Mouse (Mus musculus): ENCODE measurements around the gene Zfp428. TPM values are rescaled to one million over a fixed set of nuclear protein-coding genes. Genes with fewer than 3 reads are reported as not detected.
A peak's percentile ranks its signal among the peaks of the same experiment; 100 is the strongest.
"Not testable (repeated sequence)": the region's sequence is repeated elsewhere in the genome, so short reads cannot be mapped to it uniquely, and the experiment has no call there.

Gene Zfp428
- polyA plus RNA-seq, 1 experiment: 15.7 TPM

DNA sequence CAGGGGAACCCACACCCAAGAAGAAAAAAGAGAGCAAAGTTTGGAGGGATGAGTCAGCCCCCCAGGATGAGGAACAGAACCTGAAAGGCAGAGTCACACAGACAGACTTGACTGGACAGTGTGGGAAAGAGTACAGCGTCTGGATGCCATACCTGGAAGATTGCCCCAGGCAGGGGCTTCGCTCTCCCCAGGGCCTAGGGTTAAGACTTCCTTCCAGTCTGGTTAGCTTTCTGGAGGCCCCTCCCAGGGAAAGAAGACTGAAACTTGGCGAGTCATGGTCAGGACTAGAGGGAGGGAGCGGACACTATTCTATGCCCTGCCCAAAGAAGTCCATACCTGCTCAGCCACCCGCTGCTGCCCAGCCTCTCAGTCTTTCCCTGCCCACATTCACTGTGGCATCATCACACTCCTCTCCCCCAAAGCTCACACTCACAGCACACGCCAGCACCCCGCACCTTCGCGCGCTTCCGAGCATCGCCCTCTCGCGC is 25.8 kb upstream of the Zfp428 start:
- Histone ChIP-seq H3K36me3 (ENCODE audit: control insufficient read depth, insufficient read depth, low read length) (no peaks in the 10 kb centered on the region), H3K27ac (ENCODE audit: insufficient read depth, low read depth, low read length) (no peak overlapping the region; the same call in 1 of the 2 replicates), H3K27me3 (ENCODE audit: control insufficient read depth, insufficient read depth, low read length) (peaks cover 21% of the 10 kb centered on the region), H3K4me1 (ENCODE audit: control insufficient read depth, insufficient read depth, insufficient read length, low read length) (peaks cover 4% of the 10 kb centered on the region), H3K4me3 (ENCODE audit: low read depth, low read length) (peak overlapping the region; percentile 68)
- WGBS: 10% methylated on average over 14 of the region's 14 CpGs
- TF ChIP-seq CTCF (IDR thresholded peaks at IDR 0.05; ENCODE audit: extremely low read depth, insufficient read length, insufficient replicate concordance, low read depth, low read length): no peak
- TF ChIP-seq POLR2A (IDR thresholded peaks at IDR 0.05; ENCODE audit: low read depth, low read length): no peak

DNA sequence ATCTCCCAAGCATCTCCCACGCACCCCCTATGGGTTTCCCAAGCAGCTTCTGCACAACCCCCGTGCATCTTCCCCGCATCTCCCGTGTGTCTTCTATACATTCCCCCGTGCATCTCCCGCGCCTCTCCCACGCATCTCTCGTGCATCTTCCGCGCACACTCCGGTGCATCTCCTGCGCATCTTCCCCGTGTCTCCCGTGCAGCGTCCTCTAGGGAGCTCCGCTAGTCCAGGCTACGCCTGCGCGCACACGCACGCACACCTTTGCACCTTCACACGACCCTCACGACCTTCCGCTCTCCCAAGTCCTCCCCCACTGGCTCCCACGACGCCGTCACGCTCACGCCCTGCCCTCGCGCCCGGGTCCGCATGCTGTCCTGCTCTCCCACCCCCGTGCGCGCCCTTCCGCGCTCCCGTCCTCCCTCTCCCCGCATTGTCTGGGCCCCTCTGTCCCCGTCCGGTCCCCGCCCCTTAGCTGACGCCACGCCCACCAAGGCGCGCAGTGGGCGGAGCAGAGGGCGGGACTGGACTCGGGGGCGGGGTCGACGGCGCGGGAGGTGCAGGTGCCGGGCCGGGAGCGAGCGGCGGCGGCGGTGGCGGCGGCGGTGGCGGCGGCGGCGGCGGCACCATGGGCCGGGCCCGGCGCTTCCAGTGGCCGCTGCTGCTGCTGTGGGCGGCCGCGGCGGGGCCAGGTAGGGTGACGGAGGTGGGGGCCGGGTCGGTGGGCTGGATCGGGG is 25.2 kb upstream of the Zfp428 start, which contains the start of gene Cadm4:
Gene Cadm4 (plus strand): TSS at position 550 of the 734 bp plus-strand sequence.
- Histone ChIP-seq H3K4me1 (ENCODE audit: control insufficient read depth, insufficient read depth, insufficient read length, low read length) (peaks cover 4% of the 10 kb centered on the region), H3K27ac (ENCODE audit: insufficient read depth, low read depth, low read length) (no peak within 1 kb of the TSS), H3K4me3 (ENCODE audit: low read depth, low read length) (peak within 1 kb of the TSS; percentile 68), H3K27me3 (ENCODE audit: control insufficient read depth, insufficient read depth, low read length) (peaks cover 21% of the 10 kb centered on the region), H3K36me3 (ENCODE audit: control insufficient read depth, insufficient read depth, low read length) (no peaks in the 10 kb centered on the region)
- 2% methylated on average over 56 of the region's 83 CpGs for WGBS
- no peak for TF ChIP-seq POLR2A (IDR thresholded peaks at IDR 0.05; ENCODE audit: low read depth, low read length)
- TF ChIP-seq CTCF (IDR thresholded peaks at IDR 0.05; ENCODE audit: extremely low read depth, insufficient read length, insufficient replicate concordance, low read depth, low read length): no peak

DNA sequence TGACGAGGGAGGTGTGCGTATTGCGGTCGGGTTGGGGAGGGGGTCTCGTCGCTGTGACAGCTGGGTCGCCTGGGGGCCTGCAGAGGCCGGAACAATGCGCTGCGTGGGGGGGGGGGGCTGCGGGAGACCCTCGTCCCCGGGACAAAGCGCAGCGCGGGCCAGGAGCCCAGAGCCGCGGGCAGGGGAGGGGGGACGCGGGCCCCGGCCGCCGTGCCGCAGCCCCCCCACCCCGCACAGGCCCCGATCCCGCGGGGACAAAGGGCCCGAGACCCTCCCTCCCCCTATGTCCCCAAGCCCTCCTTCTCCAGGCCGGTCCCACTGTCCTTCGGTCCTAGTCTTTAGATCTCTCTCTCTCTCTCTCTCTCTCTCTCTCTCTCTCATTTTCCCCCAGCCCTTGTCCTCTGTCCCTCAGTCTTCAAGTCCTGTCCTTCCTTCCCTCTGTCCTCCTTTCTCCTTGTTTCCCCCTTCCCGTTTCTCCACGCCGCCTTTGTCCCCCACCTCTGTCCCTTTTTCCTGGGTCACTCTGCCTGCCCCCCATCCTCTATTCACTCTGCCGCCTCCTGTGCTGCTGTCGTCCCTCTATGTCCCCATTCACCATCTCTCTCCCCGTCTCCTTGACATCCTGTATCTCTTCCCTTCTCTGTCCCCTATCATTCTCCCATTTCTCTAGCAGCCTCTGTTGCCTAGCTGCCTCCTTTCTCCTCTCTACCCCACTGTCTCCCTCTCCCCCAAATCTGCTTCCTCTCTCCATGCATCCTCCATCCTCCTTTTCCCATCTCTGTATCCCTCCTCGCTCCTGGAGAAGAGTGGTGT is 24.4 kb upstream of the Zfp428 start:
- Histone ChIP-seq H3K27ac (ENCODE audit: insufficient read depth, low read depth, low read length) (no peak overlapping the region), H3K4me3 (ENCODE audit: low read depth, low read length) (peak overlapping the region; percentile 68), H3K4me1 (ENCODE audit: control insufficient read depth, insufficient read depth, insufficient read length, low read length) (peaks cover 4% of the 10 kb centered on the region), H3K27me3 (ENCODE audit: control insufficient read depth, insufficient read depth, low read length) (peaks cover 21% of the 10 kb centered on the region), H3K36me3 (ENCODE audit: control insufficient read depth, insufficient read depth, low read length) (no peaks in the 10 kb centered on the region)
- no peak for TF ChIP-seq POLR2A (IDR thresholded peaks at IDR 0.05; ENCODE audit: low read depth, low read length)
- TF ChIP-seq CTCF (IDR thresholded peaks at IDR 0.05; ENCODE audit: extremely low read depth, insufficient read length, insufficient replicate concordance, low read depth, low read length): no peak
- 6% methylated on average over 20 of the region's 38 CpGs for WGBS

DNA sequence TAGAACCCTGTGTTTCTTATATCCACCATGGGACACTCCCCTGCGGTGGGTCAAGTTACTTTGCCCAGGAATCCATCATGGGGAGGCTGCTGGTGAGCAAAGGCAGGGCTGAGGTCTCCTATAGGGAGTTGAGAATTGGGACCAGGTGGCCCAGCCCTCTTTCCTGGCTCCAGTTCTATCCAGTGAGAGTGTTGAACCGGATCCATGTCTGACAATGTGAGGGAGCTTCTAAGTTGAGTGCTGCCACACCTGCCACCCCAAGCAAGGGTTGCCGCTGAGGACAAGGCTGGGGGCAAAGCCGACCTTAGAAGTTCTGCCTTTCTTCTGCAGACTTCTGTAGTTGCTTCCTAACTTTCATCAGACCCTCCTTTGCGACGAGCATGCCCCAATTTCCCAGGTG is 23.5 kb upstream of the Zfp428 start:
- not testable (repeated sequence) for H3K4me3 ChIP-seq (ENCODE audit: low read depth, low read length); H3K27ac ChIP-seq (ENCODE audit: insufficient read depth, low read depth, low read length); H3K4me1 ChIP-seq (ENCODE audit: control insufficient read depth, insufficient read depth, insufficient read length, low read length); H3K36me3 ChIP-seq (ENCODE audit: control insufficient read depth, insufficient read depth, low read length)
- WGBS: 49% methylated on average over 6 of the region's 6 CpGs
- peaks cover 21% of the 10 kb centered on the region for H3K27me3 ChIP-seq (ENCODE audit: control insufficient read depth, insufficient read depth, low read length)

DNA sequence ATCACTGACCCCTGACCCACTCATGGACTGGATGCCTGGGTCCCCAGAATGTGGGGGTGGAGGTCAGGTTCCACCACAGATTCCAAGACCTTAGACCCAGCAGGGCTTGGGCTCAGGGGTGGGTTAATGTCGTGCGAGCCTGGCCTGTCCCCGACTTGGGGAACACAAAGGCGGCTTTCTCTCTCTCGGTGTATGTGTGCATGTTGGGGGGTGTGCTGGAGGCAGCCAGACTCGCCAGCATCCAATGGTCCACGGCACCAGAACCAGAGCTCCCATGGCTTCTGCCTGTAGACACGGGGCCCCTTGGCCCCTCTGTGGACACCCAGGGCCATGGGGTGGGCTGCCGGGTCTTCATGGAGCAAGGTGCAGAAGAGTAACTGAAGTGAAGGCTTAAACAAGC is 21.3 kb upstream of the Zfp428 start:
- H3K27ac ChIP-seq (ENCODE audit: insufficient read depth, low read depth, low read length): no peak overlapping the region
- 84% methylated on average over 9 of the region's 9 CpGs for WGBS

DNA sequence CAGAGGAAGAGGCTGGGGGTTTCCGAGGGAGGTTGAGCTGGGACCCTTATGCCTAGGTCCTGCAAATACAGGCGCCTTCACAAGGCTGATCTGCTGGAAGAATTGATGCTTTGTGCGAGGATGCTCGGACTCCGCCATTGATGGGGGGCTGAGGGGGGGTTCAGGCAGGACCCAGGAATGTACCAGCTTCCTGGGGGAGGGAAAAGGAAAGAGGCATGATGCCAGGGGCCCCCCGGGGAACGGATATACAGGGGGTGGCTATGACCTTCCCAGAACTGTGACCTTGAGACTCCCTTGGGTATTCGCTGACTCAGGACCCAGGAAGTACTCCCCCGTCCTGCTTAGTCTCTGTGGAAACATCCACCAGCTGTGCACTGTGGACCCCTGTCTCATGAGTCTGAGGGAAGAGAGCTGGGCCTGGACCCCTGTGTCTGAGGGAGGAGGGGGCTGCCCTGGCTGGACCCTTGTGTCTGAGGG is 20.1 kb upstream of the Zfp428 start:
- Histone ChIP-seq H3K27me3 (ENCODE audit: control insufficient read depth, insufficient read depth, low read length) (peaks cover 14% of the 10 kb centered on the region), H3K27ac (ENCODE audit: insufficient read depth, low read depth, low read length) (no peak overlapping the region), H3K36me3 (ENCODE audit: control insufficient read depth, insufficient read depth, low read length) (no peaks in the 10 kb centered on the region), H3K4me3 (ENCODE audit: low read depth, low read length) (no peak overlapping the region), H3K4me1 (ENCODE audit: control insufficient read depth, insufficient read depth, insufficient read length, low read length) (peaks cover under 1% of the 10 kb centered on the region)
- TF ChIP-seq POLR2A (IDR thresholded peaks at IDR 0.05; ENCODE audit: low read depth, low read length) (no peak), CTCF (IDR thresholded peaks at IDR 0.05; ENCODE audit: extremely low read depth, insufficient read length, insufficient replicate concordance, low read depth, low read length) (no peak)
- WGBS: 55% methylated on average over 9 of the region's 9 CpGs

More for the DNA sequence above, 21.3 kb upstream of the Zfp428 start:
- TF ChIP-seq CTCF (IDR thresholded peaks at IDR 0.05; ENCODE audit: extremely low read depth, insufficient read length, insufficient replicate concordance, low read depth, low read length): no peak
- no peak for TF ChIP-seq POLR2A (IDR thresholded peaks at IDR 0.05; ENCODE audit: low read depth, low read length)
- Histone ChIP-seq H3K36me3 (ENCODE audit: control insufficient read depth, insufficient read depth, low read length) (no peaks in the 10 kb centered on the region), H3K4me3 (ENCODE audit: low read depth, low read length) (no peak overlapping the region), H3K4me1 (ENCODE audit: control insufficient read depth, insufficient read depth, insufficient read length, low read length) (peaks cover 4% of the 10 kb centered on the region), H3K27me3 (ENCODE audit: control insufficient read depth, insufficient read depth, low read length) (peaks cover 21% of the 10 kb centered on the region)

DNA sequence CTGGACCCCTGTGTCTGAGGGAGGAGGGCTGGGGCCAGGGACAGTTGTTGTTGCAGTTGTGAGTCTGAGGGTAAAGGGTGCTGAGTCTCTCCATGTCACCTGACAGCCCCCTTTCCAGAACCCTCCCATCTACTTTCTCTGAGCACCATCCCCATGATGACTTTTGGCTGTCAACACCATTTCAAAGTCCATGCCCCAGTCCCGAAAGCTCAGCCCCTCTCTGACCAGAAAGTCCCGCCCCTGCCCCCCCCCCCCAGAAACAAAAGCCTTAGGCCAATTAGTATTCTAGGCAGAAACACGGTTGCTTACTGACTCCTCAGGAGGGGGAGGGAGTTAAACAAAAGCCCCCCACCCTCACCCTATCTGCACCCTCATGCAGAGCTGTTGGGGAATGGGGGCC is 19.4 kb upstream of the Zfp428 start:
- TF ChIP-seq POLR2A (IDR thresholded peaks at IDR 0.05; ENCODE audit: low read depth, low read length): no peak
- no peak for TF ChIP-seq CTCF (IDR thresholded peaks at IDR 0.05; ENCODE audit: extremely low read depth, insufficient read length, insufficient replicate concordance, low read depth, low read length)
- H3K36me3 ChIP-seq (ENCODE audit: control insufficient read depth, insufficient read depth, low read length): no peaks in the 10 kb centered on the region
- H3K4me1 ChIP-seq (ENCODE audit: control insufficient read depth, insufficient read depth, insufficient read length, low read length): no peaks in the 10 kb centered on the region
- H3K4me3 ChIP-seq (ENCODE audit: low read depth, low read length): no peak overlapping the region
- no peak overlapping the region for H3K27ac ChIP-seq (ENCODE audit: insufficient read depth, low read depth, low read length)
- WGBS: 31% methylated on average over 3 of the region's 3 CpGs
- peaks cover 7% of the 10 kb centered on the region for H3K27me3 ChIP-seq (ENCODE audit: control insufficient read depth, insufficient read depth, low read length)
